Mouse (Mus musculus) lung, postnatal 0 days (tissue): Measurements from ENCODE around the gene Cmas. TPM values are rescaled to one million over a fixed set of nuclear protein-coding genes. Genes with fewer than 3 reads are reported as not detected.

Experiments used
- ATAC-seq: fragments of 200-750 bp; cut with Nextera tagmentation; 2 replicates; pipeline ENCODE4 v1.8.0; 2017; ENCODE audit warnings: moderate library complexity
- DNase-seq: peaks from one replicate; pipeline ENCODE4 v3.0.0-alpha.2; 2016; ENCODE audit warnings: low spot score
- H3K27ac ChIP-seq: fragments of 300-500 bp; sonication (generic); 2 replicates; pipeline ENCODE4 v1.5.1; 2014; ENCODE audit warnings: antibody characterized with exemption, mild to moderate bottlenecking, low read length, mixed read lengths
- H3K27me3 ChIP-seq: fragments of 300-500 bp; sonication (generic); replicated peaks from 2 replicates; pipeline ENCODE4 v1.6.1; 2014; ENCODE audit warnings: low read length, mixed read lengths; ENCODE audit not compliant: insufficient read depth
- H3K36me3 ChIP-seq: fragments of 300-500 bp; sonication (generic); 2 replicates; pipeline ENCODE4 v1.6.1; 2014; ENCODE audit warnings: low read length, mixed read lengths; ENCODE audit not compliant: insufficient read depth
- H3K4me1 ChIP-seq: fragments of 300-500 bp; sonication (generic); 2 replicates; pipeline ENCODE4 v1.6.1; 2014; ENCODE audit warnings: antibody characterized with exemption, low read depth, low read length, mixed read lengths; ENCODE audit not compliant: insufficient read depth
- H3K4me2 ChIP-seq: fragments of 300-500 bp; sonication (generic); replicated peaks from 2 replicates; pipeline ENCODE4 v1.6.1; 2014; ENCODE audit warnings: low read depth, mild to moderate bottlenecking, low read length, moderate library complexity, mixed read lengths
- H3K4me3 ChIP-seq: fragments of 300-500 bp; sonication (generic); 2 replicates; pipeline ENCODE4 v1.5.1; 2014; ENCODE audit warnings: low read depth, low read length
- H3K9ac ChIP-seq: fragments of 300-500 bp; sonication (generic); replicated peaks from 2 replicates; pipeline ENCODE4 v1.6.1; 2014; ENCODE audit warnings: low read depth, mild to moderate bottlenecking
- H3K9me3 ChIP-seq: fragments of 300-500 bp; sonication (generic); 2 replicates; pipeline ENCODE4 v1.6.1; 2016; ENCODE audit warnings: low read length, mixed read lengths
- CTCF ChIP-seq: IDR thresholded peaks from 2 replicates; pipeline ENCODE4 v1.5.1; 2016; ENCODE audit warnings: antibody characterized with exemption, mild to moderate bottlenecking
- EP300 ChIP-seq: IDR thresholded peaks from 2 replicates; pipeline ENCODE4 v1.6.1; 2016; ENCODE audit warnings: antibody characterized with exemption, mild to moderate bottlenecking, control low read depth
- WGBS: fragments of 180-500 bp; shearing (Covaris S2); extraction: QIAGEN DNeasy Blood & Tissue Kit; methylation state at CpG from one replicate; pipeline ENCODE4 v1.1.7; 2014; 5-methylcytosine and 5-hydroxymethylcytosine counted together
- polyA plus RNA-seq: library from polyadenylated mRNA; unstranded; fragments of >200 nt; fragmentation: Nextera tagmentation; extraction: Ambion mirVana; gene quantifications from 2 replicates; pipeline ENCODE4 v1.2.1, GENCODE M21; 2015

The Cmas gene
- polyA plus RNA-seq, 1 experiment from 2014 or later, result 53.5 TPM

GRCm38 (mm10) chr6:142786106-142786505 is 29.6 kb downstream of the Cmas start:
- H3K4me2 ChIP-seq, result no peak overlapping the region
- no peaks in the 10 kb centered on the region for H3K36me3 ChIP-seq
- H3K27ac ChIP-seq, result no peak overlapping the region
- H3K27me3 ChIP-seq, result no peaks in the 10 kb centered on the region
- DNase-seq (no peak), ATAC-seq (no peak)
- TF ChIP-seq EP300 (no peak), CTCF (no peak)
- H3K4me3 ChIP-seq, result no peak overlapping the region
- no peak overlapping the region for H3K9ac ChIP-seq
- 81% methylated on average over 21 of the region's 21 CpGs for WGBS
- H3K9me3 ChIP-seq, result no peaks in the 10 kb centered on the region
- no peaks in the 10 kb centered on the region for H3K4me1 ChIP-seq

- no peak for TF ChIP-seq EP300
- no peak for TF ChIP-seq CTCF
- ATAC-seq (peak; percentile 47), DNase-seq (no peak)
- H3K9me3 ChIP-seq, result no peaks in the 10 kb centered on the region
- no peak overlapping the region for H3K4me3 ChIP-seq
- no peak overlapping the region for H3K9ac ChIP-seq
- no peak overlapping the region for H3K27ac ChIP-seq
- H3K27me3 ChIP-seq, result no peaks in the 10 kb centered on the region
- H3K4me2 ChIP-seq, result no peak overlapping the region
- 44% methylated on average over 18 of the region's 18 CpGs for WGBS
- H3K4me1 ChIP-seq, result no peaks in the 10 kb centered on the region
- no peaks in the 10 kb centered on the region for H3K36me3 ChIP-seq
Observed at GRCm38 (mm10) chr6:142788042-142788987, 31.8 kb downstream of the Cmas start.

- H3K27me3 ChIP-seq, result no peaks in the 10 kb centered on the region
- ATAC-seq, result no peak
- H3K36me3 ChIP-seq, result no peaks in the 10 kb centered on the region
- no peak overlapping the region for H3K27ac ChIP-seq
- no peak for TF ChIP-seq CTCF
- TF ChIP-seq EP300, result no peak
- DNase-seq, result no peak
- no peak overlapping the region for H3K9ac ChIP-seq
- 87% methylated on average over 10 of the region's 10 CpGs for WGBS
- no peak overlapping the region for H3K4me2 ChIP-seq
- no peak overlapping the region for H3K4me3 ChIP-seq
- H3K4me1 ChIP-seq, result no peaks in the 10 kb centered on the region
- no peaks in the 10 kb centered on the region for H3K9me3 ChIP-seq
Observed at GRCm38 (mm10) chr6:142789736-142790135, 33.2 kb downstream of the Cmas start.

- no peaks in the 10 kb centered on the region for H3K36me3 ChIP-seq
- no peak overlapping the region for H3K4me3 ChIP-seq
- H3K9ac ChIP-seq, result no peak overlapping the region
- no peak for ATAC-seq
- 44% methylated on average over 13 of the region's 13 CpGs for WGBS
- H3K27me3 ChIP-seq, result no peaks in the 10 kb centered on the region
- no peak for DNase-seq
- no peaks in the 10 kb centered on the region for H3K9me3 ChIP-seq
- H3K27ac ChIP-seq, result no peak overlapping the region
- no peaks in the 10 kb centered on the region for H3K4me1 ChIP-seq
- H3K4me2 ChIP-seq, result no peak overlapping the region
- TF ChIP-seq CTCF (no peak), EP300 (no peak)
Observed at GRCm38 (mm10) chr6:142792241-142792968, 35.9 kb downstream of the Cmas start.

- 44% methylated on average over 7 of the region's 7 CpGs for whole genome bisulfite sequencing
- Histone ChIP-seq H3K27ac (no peak overlapping the region), H3K36me3 (no peaks in the 10 kb centered on the region), H3K4me1 (no peaks in the 10 kb centered on the region), H3K4me3 (no peak overlapping the region), H3K9ac (no peak overlapping the region), H3K27me3 (no peaks in the 10 kb centered on the region), H3K4me2 (no peak overlapping the region), H3K9me3 (no peaks in the 10 kb centered on the region)
- TF ChIP-seq EP300 (no peak), CTCF (no peak)
- ATAC-seq (no peak), DNase-seq (peak; percentile 38)
Observed at GRCm38 (mm10) chr6:142793468-142793867, 37.0 kb downstream of the Cmas start.

GRCm38 (mm10) chr6:142795087-142795486 is 38.6 kb downstream of the Cmas start:
- Histone ChIP-seq H3K27me3 (no peaks in the 10 kb centered on the region), H3K4me3 (no peak overlapping the region), H3K4me1 (no peaks in the 10 kb centered on the region), H3K36me3 (no peaks in the 10 kb centered on the region), H3K4me2 (no peak overlapping the region), H3K9ac (no peak overlapping the region), H3K9me3 (no peaks in the 10 kb centered on the region), H3K27ac (no peak overlapping the region)
- WGBS, result 67% methylated on average over 9 of the region's 9 CpGs
- DNase-seq (no peak), ATAC-seq (no peak)
- TF ChIP-seq EP300, result no peak
- TF ChIP-seq CTCF, result no peak
